Mouse (Mus musculus): ENCODE results near the gene Eogt. TPM values are rescaled to one million over a fixed set of nuclear protein-coding genes. Genes with fewer than 3 reads are reported as not detected.

Eogt gene
- total RNA-seq, 2 experiments from 2014 or later, result 14.5 to 17.0 TPM

DNA sequence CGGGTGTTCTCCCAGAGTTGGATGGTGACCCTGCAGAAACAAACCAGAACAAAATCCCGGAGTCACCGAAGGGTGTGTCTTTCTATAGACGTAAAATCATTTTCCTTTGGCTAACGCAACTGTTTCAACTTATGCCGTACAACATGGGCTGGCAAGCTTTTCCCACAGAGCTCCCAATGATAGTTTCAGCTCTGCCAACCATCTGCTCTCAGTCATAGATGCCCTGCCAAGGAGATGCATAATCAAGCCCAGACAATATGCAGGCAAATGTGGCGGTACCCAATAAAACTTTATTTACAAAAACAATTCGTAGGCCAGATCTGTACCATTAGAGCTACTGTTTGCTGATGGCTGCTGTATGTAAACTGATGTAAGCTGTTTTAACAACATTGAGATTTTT, 36.8 kb downstream of the Eogt start:
- intact Hi-C loops (cut with DNase I), result no loop called here
- no peak for DNase-seq

DNA sequence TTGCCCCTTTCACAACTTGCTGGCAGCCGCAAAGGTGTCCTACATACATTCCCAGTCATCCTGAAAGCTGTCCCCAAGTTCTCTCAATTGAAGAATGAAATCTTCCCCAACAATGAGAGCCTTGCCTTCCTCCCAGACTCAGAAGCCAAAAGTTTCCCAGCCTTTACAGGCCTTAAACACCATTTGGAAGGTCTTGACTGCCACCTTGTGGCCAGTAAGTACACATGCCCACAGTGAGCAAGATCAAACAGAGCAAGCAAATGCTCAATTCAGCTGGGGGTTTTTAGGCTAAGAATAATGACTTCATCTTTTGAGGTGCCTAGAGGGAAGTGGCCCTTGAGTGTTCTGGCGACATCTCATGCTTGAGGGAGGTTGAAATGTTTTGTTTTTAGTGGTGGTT, 42.2 kb downstream of the Eogt start:
- intact Hi-C loops (cut with DNase I), result loop anchor here (2.0 to 5.0 kb wide), 2 partner anchors 80 to 99 kb away; no protein-coding TSS in a partner anchor
- peak; percentile 15 to 31 for DNase-seq

DNA sequence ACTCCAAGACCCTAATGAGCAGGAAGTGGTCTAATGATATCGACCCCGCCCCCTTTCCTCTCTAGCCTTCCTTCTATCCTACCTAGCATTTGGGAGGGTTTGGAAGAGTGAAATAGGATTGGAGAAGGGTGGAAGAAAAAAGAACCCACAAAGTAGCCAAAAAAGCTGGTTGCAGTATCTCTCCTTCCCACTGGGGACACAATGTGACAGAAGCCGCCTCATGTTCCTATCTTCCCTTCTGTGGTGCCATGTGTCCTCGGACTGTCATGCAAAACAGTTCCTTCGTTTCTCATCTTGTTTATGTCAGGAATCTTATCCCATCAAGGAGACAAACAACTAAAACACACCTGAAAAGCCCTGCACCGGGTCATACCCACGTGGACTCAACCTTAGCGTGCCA, 42.9 kb downstream of the Eogt start:
- no peak for DNase-seq
- intact Hi-C loops (cut with DNase I), result loop anchor here (2.0 to 5.0 kb wide), 2 partner anchors 79 to 99 kb away; no protein-coding TSS in a partner anchor

DNA sequence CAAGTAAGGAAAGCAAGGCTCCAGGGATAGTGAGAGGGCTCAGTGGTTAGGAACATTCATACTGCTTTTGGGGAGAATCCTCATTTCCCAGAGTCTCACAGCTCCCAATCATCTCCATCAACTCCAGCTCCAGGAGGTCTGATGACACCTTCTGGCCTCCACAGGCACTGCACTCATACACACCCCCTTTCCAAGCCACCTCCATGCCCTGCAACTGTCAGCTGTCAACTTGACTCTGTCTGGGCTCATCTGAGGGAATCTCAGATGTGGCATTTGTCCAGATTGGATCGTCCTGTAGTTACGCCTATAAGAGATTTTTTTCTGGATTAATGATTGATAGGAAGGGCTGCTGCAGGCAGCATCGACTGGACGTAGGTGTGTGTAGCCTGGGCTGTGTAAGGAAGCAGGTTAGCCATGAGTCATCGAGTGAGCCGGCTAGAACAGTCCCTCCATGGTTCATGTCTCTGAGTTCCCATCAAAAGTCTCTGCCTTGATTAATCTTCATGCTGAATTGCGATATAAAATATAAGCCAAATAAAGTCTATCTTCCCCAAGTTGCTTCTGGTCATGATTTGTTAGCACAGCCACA, 44.6 kb downstream of the Eogt start:
- intact Hi-C loops (cut with DNase I), result no loop called here
- DNase-seq, result no peak

DNA sequence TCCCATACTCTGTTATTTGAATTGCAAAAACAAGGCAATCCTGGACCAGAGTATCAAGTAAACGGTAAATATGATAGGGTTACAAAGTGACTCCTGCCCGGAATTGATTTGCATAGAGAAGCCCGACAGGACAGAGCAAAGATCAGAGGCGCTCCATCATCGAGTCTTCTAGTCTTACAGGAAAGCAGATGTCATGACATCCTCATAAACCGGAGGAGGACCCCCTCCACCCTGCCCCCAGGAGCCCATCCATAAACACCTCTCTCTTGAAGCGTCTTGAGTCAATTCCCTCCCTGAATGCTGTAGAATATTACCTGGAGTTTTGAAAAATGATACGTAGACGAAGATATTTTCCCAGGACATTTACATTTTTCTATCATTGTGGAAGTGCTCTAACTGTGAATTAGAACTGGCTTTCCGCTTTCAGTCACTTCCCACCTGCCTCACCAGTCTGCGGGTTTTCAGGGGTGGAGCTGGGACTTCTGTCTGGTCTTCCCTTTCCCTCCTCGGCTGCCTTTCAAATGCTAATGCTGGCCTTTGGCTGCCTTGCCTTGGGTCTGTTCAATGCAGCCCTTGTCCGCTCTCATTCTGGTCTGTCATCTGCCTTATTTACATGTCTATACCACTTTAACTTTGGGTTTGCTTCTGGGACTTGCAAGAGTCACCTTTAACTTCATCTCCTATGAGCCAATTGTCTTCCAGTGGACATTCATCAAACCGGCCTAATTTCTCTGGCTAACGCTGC, 46.9 kb downstream of the Eogt start:
- intact Hi-C loops (cut with DNase I), result no loop called here
- DNase-seq, result no peak

DNA sequence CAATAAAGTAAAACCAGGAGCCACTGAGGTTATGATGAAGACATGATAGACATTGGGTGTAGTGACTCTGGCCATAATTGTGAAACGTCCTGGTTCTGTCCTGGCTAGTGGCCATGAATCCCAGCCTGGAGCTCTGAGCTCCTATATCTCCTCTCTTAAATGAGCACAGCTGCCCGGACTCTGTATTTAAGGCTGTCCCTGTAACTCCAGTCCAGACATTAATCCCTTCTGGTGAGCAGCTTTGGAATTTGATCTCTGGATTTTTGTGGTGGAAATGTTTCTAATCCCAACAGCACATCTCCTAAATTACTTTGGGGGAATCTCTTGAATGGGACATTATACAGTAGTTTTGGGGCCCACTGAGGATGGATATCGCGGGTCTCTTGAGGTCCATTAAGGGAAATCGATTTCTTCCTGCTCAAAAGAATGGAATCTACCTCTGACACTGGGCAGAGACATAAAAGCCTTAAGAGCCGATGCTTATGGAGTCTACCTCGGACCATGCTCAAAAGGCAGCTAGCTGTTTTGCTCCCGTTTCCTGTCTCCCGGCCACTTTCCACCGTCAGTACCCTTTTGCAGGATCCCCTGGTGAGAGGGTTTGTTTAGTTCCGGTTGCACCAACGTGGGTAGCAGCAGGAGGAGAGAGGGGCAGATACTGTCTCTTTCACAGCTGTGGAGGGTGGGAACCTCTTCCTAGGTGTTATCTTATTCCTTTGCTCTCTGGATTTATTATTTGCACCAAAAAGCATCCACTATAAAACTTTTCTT, 47.6 kb downstream of the Eogt start:
- intact Hi-C loops (cut with DNase I), result no loop called here
- DNase-seq, result no peak

DNA sequence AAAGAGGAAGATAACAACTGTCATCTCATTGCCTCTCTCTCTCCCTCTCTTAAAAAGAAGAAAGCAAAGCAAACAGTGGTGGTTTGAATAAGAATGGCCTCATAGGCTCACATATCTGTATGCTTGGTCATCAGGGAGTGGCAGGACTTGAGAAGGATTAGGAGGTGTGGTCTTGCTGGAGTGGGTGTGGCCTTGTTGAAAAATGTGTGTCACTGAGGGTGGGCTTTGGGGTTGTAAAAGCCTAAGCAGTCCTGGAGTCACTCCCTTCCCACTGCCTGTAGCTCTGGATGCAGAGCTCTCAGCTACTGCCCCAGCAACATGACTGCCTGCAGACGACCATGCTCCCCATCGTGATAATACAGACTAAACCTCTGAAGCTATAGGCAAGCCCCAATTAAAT, 66.6 kb downstream of the Eogt start:
- intact Hi-C loops (cut with DNase I), result no loop called here
- no peak for DNase-seq

DNA sequence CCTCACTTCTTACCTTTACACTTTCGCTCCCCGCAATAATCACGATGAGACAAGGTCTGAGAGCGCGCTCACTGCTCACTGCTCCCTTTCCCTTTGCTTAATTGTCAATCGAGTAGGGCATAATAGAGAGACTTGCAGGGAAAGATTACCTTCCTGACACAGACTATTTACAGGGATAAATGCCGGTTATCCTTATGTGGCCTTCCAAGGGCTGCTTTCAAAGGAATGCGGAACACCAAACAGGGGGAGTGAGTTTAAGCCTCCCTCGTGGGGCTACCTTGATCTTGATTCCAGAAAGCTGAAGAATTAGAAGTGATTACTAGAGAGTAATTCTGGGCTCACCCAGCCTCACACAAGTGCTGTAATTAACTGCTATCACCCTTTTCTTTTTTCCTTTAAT, 69.0 kb downstream of the Eogt start:
- intact Hi-C loops (cut with DNase I), result no loop called here
- DNase-seq, result no peak

DNA sequence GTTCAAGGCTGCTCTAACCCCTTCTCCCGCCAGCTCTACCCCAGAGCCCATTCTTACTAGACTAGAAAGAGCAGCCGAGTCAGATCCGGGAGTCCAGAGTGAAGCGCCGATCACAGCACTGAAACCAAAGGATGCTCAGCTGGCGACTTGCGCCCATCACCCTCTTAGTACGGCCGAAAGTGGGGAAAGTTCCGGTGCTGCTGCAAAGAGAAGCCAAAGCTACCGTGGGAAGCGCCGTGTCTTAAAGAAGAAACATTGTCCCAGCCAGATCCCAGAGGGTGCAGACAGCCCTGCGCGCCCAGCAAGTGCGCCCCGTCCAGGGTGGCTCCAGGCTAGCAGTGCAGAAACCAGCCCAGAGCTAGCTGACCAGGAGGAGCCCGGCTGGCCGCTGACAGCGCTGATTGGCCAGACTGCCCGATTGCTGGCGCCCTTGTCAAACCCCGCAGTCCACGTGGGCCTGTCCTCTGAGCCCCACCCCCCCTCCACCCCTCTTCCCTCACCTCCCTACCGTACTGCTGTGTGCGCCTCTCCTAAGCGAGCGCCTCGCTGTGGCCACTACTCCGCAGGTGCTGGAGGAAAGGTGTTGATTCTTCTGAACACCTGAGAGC, 88.8 kb downstream of the Eogt start, which contains the start of gene Fam19a4:
Gene Fam19a4 (minus strand): TSS at position 340 of the 608 bp plus-strand sequence.
- no peak for DNase-seq
- intact Hi-C loops (cut with DNase I), result no loop called here

Other genes starting within 250 kb of the Eogt start
- gene Fam19a4, start 88.8 kb downstream of the Eogt start, total RNA-seq (2021), result not detected
- gene Tmf1, start 29.9 kb upstream of the Eogt start, total RNA-seq (2021), result 10 to 100 TPM; 38.5 to 39.7 TPM
- gene Uba3, start 56.5 kb upstream of the Eogt start, total RNA-seq (2021), result 10 to 100 TPM; 53.0 to 61.3 TPM
- 100 to 1,000 TPM; 120 to 128 TPM for gene Arl6ip5, start 61.5 kb upstream of the Eogt start, total RNA-seq (2021)
- gene Lmod3, start 103.6 kb upstream of the Eogt start, total RNA-seq (2021), result 10 to 100 TPM; 57.6 to 64.6 TPM